Mouse (Mus musculus) hindbrain, embryonic 15.5 days (tissue): ENCODE measurements around the gene Myof. TPM values are rescaled to one million over a fixed set of nuclear protein-coding genes. Genes with fewer than 3 reads are reported as not detected.

Experiments used
- ATAC-seq: fragments of 200-750 bp; cut with Nextera tagmentation; 2 replicates; pipeline ENCODE4 v1.8.0; 2017; ENCODE audit warnings: low read depth, moderate number of reproducible peaks, moderate TSS enrichment; ENCODE audit not compliant: low FRiP score
- H3K27ac ChIP-seq: fragments of 300-500 bp; sonication (generic); replicated peaks from 2 replicates; pipeline ENCODE4 v1.5.1; 2015; ENCODE audit warnings: mild to moderate bottlenecking, inconsistent platforms
- H3K27me3 ChIP-seq: fragments of 300-500 bp; sonication (generic); 2 replicates; pipeline ENCODE4 v1.6.1; 2015; ENCODE audit warnings: control low read depth, inconsistent platforms
- H3K36me3 ChIP-seq: fragments of 300-500 bp; sonication (generic); 2 replicates; pipeline ENCODE4 v1.6.1; 2015; ENCODE audit warnings: control low read depth, inconsistent platforms
- H3K4me1 ChIP-seq: fragments of 300-500 bp; sonication (generic); replicated peaks from 2 replicates; pipeline ENCODE4 v1.6.1; 2015; ENCODE audit warnings: control low read depth, inconsistent platforms
- H3K4me2 ChIP-seq: fragments of 300-500 bp; sonication (generic); 2 replicates; pipeline ENCODE4 v1.6.1; 2015; ENCODE audit warnings: moderate library complexity, mild to moderate bottlenecking, inconsistent platforms
- H3K4me3 ChIP-seq: fragments of 300-500 bp; sonication (generic); 2 replicates; pipeline ENCODE4 v1.5.1; 2015; ENCODE audit warnings: mild to moderate bottlenecking, inconsistent platforms
- H3K9ac ChIP-seq: fragments of 300-500 bp; sonication (generic); 2 replicates; pipeline ENCODE4 v1.6.1; 2015; ENCODE audit warnings: inconsistent platforms
- H3K9me3 ChIP-seq: fragments of 300-500 bp; sonication (generic); 2 replicates; pipeline ENCODE4 v1.6.1; 2016; ENCODE audit warnings: control low read depth, inconsistent platforms
- WGBS: fragments of 180-500 bp; shearing (Covaris S2); methylation state at CpG from one replicate; pipeline ENCODE4 v1.1.7; 2015; 5-methylcytosine and 5-hydroxymethylcytosine counted together
- polyA plus RNA-seq: library from polyadenylated mRNA; unstranded; fragments of >200 nt; fragmentation: Nextera tagmentation; extraction: Ambion mirVana; gene quantifications from 2 replicates; pipeline ENCODE4 v1.2.1, GENCODE M21; 2015

Gene Myof
- polyA plus RNA-seq, 1 experiment from 2014 or later = 1.6 TPM

DNA sequence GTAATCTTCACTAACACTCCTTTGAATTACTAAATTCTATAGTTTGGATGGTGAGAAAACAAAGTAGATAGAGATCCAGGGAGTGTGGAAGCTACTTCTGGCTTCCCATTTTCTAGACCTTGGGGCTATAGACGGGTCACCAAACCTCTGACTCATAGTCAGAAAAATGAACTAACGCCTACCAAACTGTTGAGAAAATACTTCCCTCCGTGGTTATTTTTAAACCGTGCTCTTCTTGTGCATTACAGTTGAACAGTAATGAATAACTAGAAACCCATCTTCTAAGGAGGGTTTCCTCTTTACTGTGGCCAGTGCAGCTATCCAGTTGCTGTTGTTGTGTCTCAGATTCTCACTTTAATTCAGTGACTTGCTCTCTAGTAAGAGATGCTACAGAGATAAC is 20.7 kb downstream of the Myof start:
- Histone ChIP-seq H3K27ac (no peak overlapping the region), H3K36me3 (no peaks in the 10 kb centered on the region), H3K4me1 (no peaks in the 10 kb centered on the region), H3K4me3 (no peak overlapping the region), H3K9ac (no peak overlapping the region), H3K27me3 (no peaks in the 10 kb centered on the region), H3K9me3 (no peaks in the 10 kb centered on the region), H3K4me2 (no peak overlapping the region)
- WGBS = 84% methylated on average over 4 of the region's 4 CpGs
- no peak for ATAC-seq

- no peak overlapping the region for H3K4me2 ChIP-seq
- H3K9me3 ChIP-seq = no peaks in the 10 kb centered on the region
- no peaks in the 10 kb centered on the region for H3K27me3 ChIP-seq
- no peaks in the 10 kb centered on the region for H3K36me3 ChIP-seq
- peak overlapping the region; percentile 28; the same call in 1 of the 2 replicates for H3K27ac ChIP-seq
- 57% methylated on average over 1 of the region's 1 CpGs for WGBS
- H3K4me3 ChIP-seq = no peak overlapping the region
- ATAC-seq = peak; percentile 46; the same call in 1 of the 2 replicates
- no peak overlapping the region for H3K9ac ChIP-seq
- H3K4me1 ChIP-seq = peaks cover 8% of the 10 kb centered on the region
Measured at GRCm38 (mm10) chr19:38015873-38016254, 27.5 kb downstream of the Myof start.

DNA sequence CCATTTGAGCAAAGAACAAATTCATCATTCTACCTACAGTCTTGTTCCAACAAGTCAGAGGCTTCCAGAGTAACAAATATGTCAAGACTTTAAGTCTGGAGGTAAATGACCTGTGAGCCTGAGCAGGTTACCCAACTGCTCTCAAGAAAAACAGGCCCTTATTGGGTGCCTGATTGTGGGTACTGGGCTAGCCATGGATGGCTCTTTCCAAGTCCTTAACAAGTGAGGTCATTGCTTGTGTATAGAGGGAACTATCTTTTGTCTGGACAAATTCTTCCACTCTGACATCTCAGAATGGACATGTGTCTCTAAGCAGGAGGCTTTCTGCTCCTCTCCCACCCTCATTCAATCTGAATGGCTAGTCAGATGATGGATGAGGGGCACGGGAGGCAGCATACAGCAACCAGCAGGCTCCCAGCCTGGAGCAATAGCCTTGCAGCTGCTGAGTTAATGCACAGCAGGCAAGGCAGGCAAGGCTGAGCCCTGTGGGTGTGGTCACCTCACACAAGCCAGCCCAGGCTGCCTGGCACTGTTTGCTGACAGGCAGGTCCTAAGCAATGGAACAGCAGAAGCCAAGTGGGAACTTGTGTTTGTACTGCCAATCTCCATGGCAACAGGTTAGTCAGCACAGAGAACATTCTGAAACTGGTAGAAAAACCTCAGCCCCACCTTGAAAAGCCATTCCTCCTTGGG is 28.1 kb downstream of the Myof start:
- H3K9me3 ChIP-seq = no peaks in the 10 kb centered on the region
- H3K4me3 ChIP-seq = no peak overlapping the region
- ATAC-seq = peak; percentile 95
- H3K27ac ChIP-seq = peak overlapping the region; percentile 28
- H3K27me3 ChIP-seq = no peaks in the 10 kb centered on the region
- WGBS = 0% methylated on average over 1 of the region's 1 CpGs
- H3K4me1 ChIP-seq = peaks cover 8% of the 10 kb centered on the region
- no peaks in the 10 kb centered on the region for H3K36me3 ChIP-seq
- H3K4me2 ChIP-seq = no peak overlapping the region
- no peak overlapping the region for H3K9ac ChIP-seq

- Histone ChIP-seq H3K36me3 (no peaks in the 10 kb centered on the region), H3K27me3 (no peaks in the 10 kb centered on the region), H3K4me1 (peaks cover 8% of the 10 kb centered on the region), H3K9me3 (no peaks in the 10 kb centered on the region), H3K4me3 (no peak overlapping the region), H3K27ac (no peak overlapping the region), H3K4me2 (no peak overlapping the region), H3K9ac (no peak overlapping the region)
- 93% methylated on average over 5 of the region's 5 CpGs for WGBS
- ATAC-seq = no peak
Measured at GRCm38 (mm10) chr19:38014443-38014842, 28.9 kb downstream of the Myof start.

GRCm38 (mm10) chr19:38011379-38011778 is 32.0 kb downstream of the Myof start:
- Histone ChIP-seq H3K27me3 (no peaks in the 10 kb centered on the region), H3K4me2 (no peak overlapping the region), H3K9ac (no peak overlapping the region), H3K36me3 (no peaks in the 10 kb centered on the region), H3K27ac (no peak overlapping the region), H3K4me3 (no peak overlapping the region), H3K4me1 (peaks cover 8% of the 10 kb centered on the region), H3K9me3 (no peaks in the 10 kb centered on the region)
- WGBS = 80% methylated on average over 1 of the region's 1 CpGs
- ATAC-seq = no peak

DNA sequence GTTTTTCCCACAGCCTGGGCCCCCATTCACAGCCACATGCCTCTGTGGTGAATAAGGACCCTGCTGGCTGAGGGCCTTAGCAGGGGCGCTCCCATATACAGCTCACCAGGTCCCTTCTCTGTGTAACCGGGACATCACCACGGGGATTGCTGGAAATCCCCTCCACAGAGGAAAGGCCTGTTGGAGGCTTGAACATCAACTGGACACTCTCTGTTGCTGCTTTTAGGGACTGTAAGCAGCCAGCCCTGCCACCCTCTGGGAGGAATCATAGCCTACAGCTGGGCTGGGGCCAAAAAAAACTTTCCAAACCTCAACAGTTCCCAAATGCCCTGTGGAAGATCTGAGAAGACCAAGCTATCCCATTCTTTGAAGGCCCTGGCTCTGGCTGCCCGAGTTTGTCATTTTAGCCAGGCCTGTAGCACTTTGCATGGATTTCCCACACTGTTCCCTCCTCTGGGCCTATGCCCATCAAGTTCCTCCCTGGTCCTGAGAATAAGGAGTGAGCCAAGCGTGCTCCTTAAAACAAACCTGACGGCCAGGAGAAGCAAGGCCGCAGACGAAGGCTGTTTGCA is 38.5 kb downstream of the Myof start:
- Histone ChIP-seq H3K36me3 (no peaks in the 10 kb centered on the region), H3K9ac (no peak overlapping the region), H3K27ac (no peak overlapping the region), H3K4me1 (no peaks in the 10 kb centered on the region), H3K27me3 (no peaks in the 10 kb centered on the region), H3K4me3 (no peak overlapping the region), H3K4me2 (no peak overlapping the region), H3K9me3 (no peaks in the 10 kb centered on the region)
- ATAC-seq = no peak
- 77% methylated on average over 8 of the region's 8 CpGs for WGBS

GRCm38 (mm10) chr19:38003671-38004521 is 39.5 kb downstream of the Myof start:
- Histone ChIP-seq H3K4me2 (no peak overlapping the region), H3K9ac (no peak overlapping the region), H3K27me3 (no peaks in the 10 kb centered on the region), H3K9me3 (no peaks in the 10 kb centered on the region), H3K36me3 (no peaks in the 10 kb centered on the region), H3K4me3 (no peak overlapping the region), H3K27ac (no peak overlapping the region), H3K4me1 (no peaks in the 10 kb centered on the region)
- no peak for ATAC-seq
- 79% methylated on average over 24 of the region's 24 CpGs for WGBS

DNA sequence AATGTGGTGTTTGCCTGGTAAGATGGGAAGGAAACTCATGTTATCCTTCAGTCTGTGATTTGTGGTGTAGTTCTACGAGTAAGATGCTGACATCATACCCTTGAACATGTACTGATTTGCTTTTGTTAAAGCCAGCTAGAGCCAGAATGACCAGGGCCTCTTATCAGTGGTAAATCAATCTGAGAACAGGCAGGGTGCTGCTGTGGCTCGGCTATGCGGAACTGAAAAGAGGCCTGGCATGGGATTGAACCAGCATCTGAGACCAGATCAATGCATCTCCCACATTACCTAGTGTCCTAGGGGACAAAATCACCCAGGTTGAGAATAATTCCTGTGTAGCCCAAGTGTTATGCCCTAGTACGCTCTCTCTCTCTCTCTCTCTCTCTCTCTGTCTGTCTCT is 40.6 kb downstream of the Myof start:
- no peak overlapping the region for H3K27ac ChIP-seq

GRCm38 (mm10) chr19:38000990-38001389 is 42.4 kb downstream of the Myof start:
- no peak overlapping the region for H3K9ac ChIP-seq
- no peak overlapping the region for H3K27ac ChIP-seq
- H3K4me1 ChIP-seq = no peaks in the 10 kb centered on the region
- H3K9me3 ChIP-seq = no peaks in the 10 kb centered on the region
- 95% methylated on average over 4 of the region's 4 CpGs for WGBS
- no peak overlapping the region for H3K4me2 ChIP-seq
- no peak overlapping the region for H3K4me3 ChIP-seq
- H3K27me3 ChIP-seq = no peaks in the 10 kb centered on the region
- no peak for ATAC-seq
- H3K36me3 ChIP-seq = no peaks in the 10 kb centered on the region

More for the DNA sequence above, 40.6 kb downstream of the Myof start:
- H3K9me3 ChIP-seq = no peaks in the 10 kb centered on the region
- ATAC-seq = no peak
- no peak overlapping the region for H3K9ac ChIP-seq
- WGBS = 86% methylated on average over 4 of the region's 4 CpGs
- H3K4me3 ChIP-seq = no peak overlapping the region
- H3K36me3 ChIP-seq = no peaks in the 10 kb centered on the region
- no peaks in the 10 kb centered on the region for H3K27me3 ChIP-seq
- H3K4me1 ChIP-seq = no peaks in the 10 kb centered on the region
- H3K4me2 ChIP-seq = no peak overlapping the region

GRCm38 (mm10) chr19:37999941-38000340 is 43.4 kb downstream of the Myof start:
- Histone ChIP-seq H3K4me2 (no peak overlapping the region), H3K4me1 (no peaks in the 10 kb centered on the region), H3K27ac (no peak overlapping the region), H3K9ac (no peak overlapping the region), H3K4me3 (no peak overlapping the region), H3K27me3 (no peaks in the 10 kb centered on the region), H3K9me3 (no peaks in the 10 kb centered on the region), H3K36me3 (no peaks in the 10 kb centered on the region)
- no peak for ATAC-seq
- 88% methylated on average over 2 of the region's 2 CpGs for WGBS

- H3K4me1 ChIP-seq = peaks cover 13% of the 10 kb centered on the region
- no peak overlapping the region for H3K9ac ChIP-seq
- no peak overlapping the region for H3K4me2 ChIP-seq
- H3K27ac ChIP-seq = no peak overlapping the region
- H3K36me3 ChIP-seq = no peaks in the 10 kb centered on the region
- no peaks in the 10 kb centered on the region for H3K9me3 ChIP-seq
- WGBS = 80% methylated on average over 3 of the region's 3 CpGs
- no peak overlapping the region for H3K4me3 ChIP-seq
- no peaks in the 10 kb centered on the region for H3K27me3 ChIP-seq
- no peak for ATAC-seq
Measured at GRCm38 (mm10) chr19:37994301-37994700, 49.1 kb downstream of the Myof start.

DNA sequence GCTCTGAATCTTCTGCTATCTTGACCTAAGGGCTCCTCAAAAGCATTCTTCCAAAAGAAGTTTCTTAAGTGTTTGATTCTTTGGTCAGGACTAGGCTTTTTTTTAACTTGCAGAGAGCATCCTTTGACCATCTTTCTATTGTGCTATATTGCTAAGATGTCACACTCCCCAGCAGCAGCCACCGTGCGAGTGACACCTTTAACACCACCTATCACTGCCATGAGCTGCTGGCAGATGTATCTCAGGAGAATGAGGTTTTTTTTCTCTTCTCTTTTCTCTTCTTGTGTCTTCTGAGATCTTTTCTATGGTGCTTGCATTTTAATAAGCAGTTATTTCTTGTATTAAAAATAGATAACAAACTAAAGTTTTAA is 51.2 kb downstream of the Myof start:
- Histone ChIP-seq H3K36me3 (no peaks in the 10 kb centered on the region), H3K9me3 (no peaks in the 10 kb centered on the region), H3K9ac (no peak overlapping the region), H3K27me3 (no peaks in the 10 kb centered on the region), H3K4me3 (no peak overlapping the region), H3K4me1 (peaks cover 13% of the 10 kb centered on the region), H3K4me2 (peak overlapping the region; percentile 23), H3K27ac (peak overlapping the region; percentile 79)
- 35% methylated on average over 2 of the region's 2 CpGs for WGBS
- peak; percentile 51; the same call in 1 of the 2 replicates for ATAC-seq
